Mouse (Mus musculus) retina, postnatal 7 days (tissue): ENCODE data around the gene Lrrc66.

Experiments used
- DNase-seq: peaks from one replicate; pipeline ENCODE4 v3.0.0-alpha.2; 2012; ENCODE audit warnings: low read depth, low spot score

Lrrc66 gene

DNA sequence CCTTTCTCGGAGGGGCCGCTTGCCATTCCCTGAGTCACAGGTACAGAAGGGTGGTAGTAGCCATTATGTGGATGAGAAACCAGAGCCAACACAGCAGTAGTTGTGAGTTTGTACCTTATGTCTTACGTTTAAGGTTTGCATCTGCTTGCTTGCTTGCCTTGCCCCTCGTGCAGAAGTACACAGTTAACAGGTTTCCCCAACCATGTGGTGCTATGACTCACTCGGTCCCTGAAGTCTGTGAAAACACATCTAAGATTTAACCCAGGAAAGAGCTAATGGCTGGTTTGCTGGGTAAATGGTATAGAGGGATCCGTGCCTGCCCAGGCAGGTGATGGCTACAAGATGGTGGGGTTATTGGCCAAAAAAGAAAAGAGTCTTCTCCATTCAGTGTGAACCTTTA lies 73.6 kb downstream of the Lrrc66 start:
- DNase-seq = no peak

GRCm38 (mm10) chr5:73556733-73557425 lies 75.4 kb downstream of the Lrrc66 start:
- DNase-seq = no peak
